Mouse (Mus musculus): ENCODE measurements around the gene Foxj2. TPM values are rescaled to one million over a fixed set of nuclear protein-coding genes. Genes with fewer than 3 reads are reported as not detected.

Gene Foxj2
- total RNA-seq (2023), result 36.4 TPM

GRCm38 (mm10) chr6:122819306-122820070, at the start of gene Foxj2:
Foxj2 (plus strand) TSS chr6:122819914.

DNA sequence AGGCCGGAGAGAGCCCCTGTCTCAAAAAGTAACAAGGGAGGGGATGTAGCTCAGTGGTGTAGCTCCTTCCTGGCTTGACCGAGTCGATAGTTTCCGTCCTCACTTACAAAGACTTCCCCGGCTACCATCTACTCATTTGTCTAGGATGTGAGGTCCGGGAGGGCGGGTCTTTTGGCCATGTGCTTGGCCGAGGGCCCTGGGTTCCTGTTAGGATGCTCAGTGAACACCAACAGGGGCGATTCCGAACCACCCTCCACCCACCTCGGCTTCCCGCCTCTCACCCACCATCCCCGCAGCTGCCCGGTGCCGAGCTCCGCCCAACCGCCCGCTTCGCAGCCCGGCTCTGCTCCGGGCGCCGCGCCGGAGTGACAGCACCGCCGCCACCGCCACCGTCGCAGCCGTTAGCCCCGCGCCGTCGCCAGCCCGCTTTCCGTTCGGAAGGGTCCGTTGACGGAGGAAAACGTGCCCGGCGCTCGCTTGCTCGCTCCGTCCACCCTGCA, 18.4 kb upstream of the Foxj2 start, which contains the start of gene Slc2a3:
Slc2a3 (minus strand) TSS at position 340 of the 500 bp plus-strand sequence.

DNA sequence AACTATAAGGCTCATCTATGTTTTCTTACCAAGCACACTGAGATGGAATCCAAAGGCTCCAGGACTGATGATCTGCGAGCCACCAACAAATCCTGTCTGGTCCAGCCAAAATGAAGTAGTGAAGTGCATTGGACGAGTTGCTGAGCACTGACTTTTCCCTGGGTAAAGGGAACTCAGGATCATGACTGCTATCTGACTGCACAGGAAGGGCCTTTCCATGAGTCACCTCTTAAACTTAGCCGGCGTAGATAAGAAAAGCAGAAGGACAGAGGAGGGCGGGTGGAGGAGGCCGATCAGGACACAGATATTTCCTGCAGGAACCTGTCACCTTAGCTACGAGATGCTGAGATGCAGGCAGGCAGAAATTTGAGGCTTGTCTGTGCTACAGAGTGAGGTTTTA, 36.2 kb downstream of the Foxj2 start, which contains the start of gene C3ar1:
C3ar1 (minus strand) TSS at position 207 of the 400 bp plus-strand sequence.

DNA sequence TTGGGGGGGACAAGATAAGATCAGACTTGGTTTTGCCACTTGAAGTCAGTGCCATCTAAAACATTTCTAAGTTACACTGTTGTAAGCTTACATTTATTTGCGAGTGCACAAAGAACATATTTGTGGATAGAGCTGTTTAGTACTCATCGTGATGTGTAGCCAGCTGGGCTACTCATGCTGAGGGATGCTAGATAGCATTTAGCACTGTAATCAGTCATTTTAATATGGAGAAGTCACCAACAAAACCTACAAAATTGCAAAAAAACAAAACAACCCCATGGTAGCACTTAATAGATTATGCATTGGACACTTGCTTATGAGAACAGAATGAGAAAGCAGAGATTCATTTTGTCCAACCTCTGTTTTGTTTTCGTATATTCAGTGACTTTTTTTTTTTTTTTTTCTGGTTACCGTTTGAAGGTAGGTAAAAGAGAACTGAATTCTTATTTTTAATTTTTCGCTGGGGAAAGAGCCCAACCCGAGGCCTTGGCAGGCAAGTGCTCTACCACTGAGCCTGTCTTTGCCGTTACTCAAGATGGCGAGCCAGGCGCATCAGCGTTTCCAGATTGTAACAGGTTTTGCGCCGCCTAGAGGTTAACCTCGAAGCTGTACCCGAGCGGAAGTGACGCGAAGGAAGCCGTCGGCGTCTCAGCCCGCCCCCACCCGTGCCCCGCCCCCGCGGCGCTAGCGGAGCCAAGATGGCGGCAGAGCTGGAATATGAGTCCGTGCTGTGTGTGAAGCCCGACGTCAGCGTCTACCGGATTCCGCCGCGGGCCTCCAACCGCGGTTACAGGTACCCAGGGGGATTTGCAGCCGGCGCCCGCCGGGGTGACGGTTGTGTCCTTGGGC, 54.4 kb downstream of the Foxj2 start, which contains the start of gene Necap1:
Necap1 (plus strand) TSS at position 604 of the 849 bp plus-strand sequence.

Other genes starting within 250 kb of the Foxj2 start
- 15.5 TPM for gene Apobec1, start 217.5 kb upstream of the Foxj2 start, total RNA-seq (2023)
- not detected for gene Gdf3, start 209.8 kb upstream of the Foxj2 start, total RNA-seq (2023)
- not detected for gene Dppa3, start 193.5 kb upstream of the Foxj2 start, total RNA-seq (2023)
- gene Nanog, start 112.4 kb upstream of the Foxj2 start, total RNA-seq (2023), result not detected
- gene Slc2a3, start 18.3 kb upstream of the Foxj2 start, total RNA-seq (2023), result 23.0 TPM
- gene C3ar1, start 36.2 kb downstream of the Foxj2 start, total RNA-seq (2023), result 0.18 TPM
- gene Necap1, start 54.6 kb downstream of the Foxj2 start, total RNA-seq (2023), result 56.2 TPM
- gene Clec4a1, start 101.9 kb downstream of the Foxj2 start, total RNA-seq (2023), result 0.74 TPM
- 2.6 TPM for gene Clec4a3, start 132.6 kb downstream of the Foxj2 start, total RNA-seq (2023)
- not detected for gene Clec4a4, start 170.5 kb downstream of the Foxj2 start, total RNA-seq (2023)
- 1.3 TPM for gene Clec4b1, start 230.0 kb downstream of the Foxj2 start, total RNA-seq (2023)